Mouse (Mus musculus): ENCODE results near the gene Xlr4b.
"Not testable (repeated sequence)": the region's sequence is repeated elsewhere in the genome, so short reads cannot be mapped to it uniquely, and the experiment has no call there.

Gene Xlr4b

DNA sequence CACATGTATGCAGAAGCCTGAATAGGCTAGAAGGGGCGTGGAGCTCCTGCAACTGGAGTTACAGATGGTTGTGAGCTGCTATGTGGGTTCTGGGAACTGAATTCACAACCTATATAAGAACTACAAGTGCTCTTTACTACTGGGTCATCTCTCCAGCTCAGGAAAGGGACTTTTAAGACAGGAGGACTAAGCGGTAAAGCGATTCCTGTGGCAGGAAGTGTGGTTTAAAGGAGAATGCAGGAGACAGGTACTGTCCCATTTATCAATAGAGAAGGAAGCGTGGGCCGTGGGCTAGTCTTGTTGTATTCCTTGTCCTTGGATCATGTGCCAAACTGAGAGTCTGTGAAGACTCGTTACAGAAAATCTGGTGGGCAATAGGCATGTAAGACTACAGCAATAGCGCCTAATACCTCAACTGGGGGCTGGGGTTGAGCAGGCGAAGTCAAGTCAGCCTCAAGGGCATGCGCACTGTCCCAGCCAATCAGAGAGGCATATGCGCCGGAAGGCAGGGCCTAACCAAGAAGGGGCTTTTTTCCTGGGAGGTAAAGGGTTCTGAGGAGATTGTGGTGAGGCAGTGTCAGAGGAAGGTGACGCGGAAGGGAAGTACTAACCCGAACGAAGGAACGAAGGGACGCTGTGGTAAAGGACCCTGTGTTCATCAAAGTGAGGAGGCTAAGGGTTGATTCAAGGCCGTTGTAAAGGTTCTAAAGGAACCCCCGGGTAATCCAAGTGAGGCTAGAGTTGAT, at the start of gene Xlr4b:
TSS of gene Xlr4b (plus strand) at position 515 of the 746 bp plus-strand sequence.
- not testable (repeated sequence) for DNase-seq (ENCODE audit: low spot score in 2 of 2)

DNA sequence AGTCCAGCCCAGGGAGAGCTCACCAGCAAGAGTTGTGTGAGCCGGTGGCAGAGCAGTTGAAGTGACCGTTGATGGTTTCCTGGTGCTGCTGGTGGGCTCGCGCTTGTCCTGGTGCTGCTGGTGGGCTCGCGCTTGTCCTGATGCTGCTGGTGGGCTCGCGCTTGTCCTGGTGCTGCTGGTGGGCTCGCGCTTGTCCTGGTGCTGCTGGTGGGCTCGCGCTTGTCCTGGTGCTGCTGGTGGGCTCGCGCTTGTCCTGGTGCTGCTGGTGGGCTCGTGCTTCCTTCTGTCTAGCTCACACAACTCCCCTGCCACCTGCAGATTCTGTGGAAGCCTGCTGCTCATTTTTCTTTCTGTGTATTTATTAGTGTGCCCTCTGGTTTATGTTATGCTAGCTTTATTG, 37.2 kb upstream of the Xlr4b start, which contains the start of gene Spin2d:
TSS of gene Spin2d (minus strand) at position 101 of the 400 bp plus-strand sequence.
- DNase-seq (ENCODE audit: low spot score in 2 of 2), result not testable (repeated sequence)

DNA sequence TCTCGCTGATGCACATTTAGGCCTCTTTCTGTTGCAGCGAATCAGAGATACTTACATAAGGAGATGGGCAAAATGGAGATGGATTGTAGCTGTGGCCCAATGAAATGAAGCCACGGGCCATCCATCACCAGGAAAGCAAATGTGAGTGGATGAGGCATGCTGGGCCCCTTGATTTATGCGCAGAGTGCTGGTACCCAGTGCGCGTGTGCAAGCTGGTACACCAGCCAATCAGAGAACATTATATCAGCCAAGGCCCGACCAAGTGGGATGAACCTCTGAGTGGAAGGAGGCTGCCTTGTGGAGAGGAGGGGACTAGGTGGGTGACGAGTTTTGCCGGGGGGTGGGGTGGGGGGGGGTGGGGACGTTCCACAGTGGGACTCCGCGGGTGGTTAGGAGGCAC, 22.2 kb upstream of the Xlr4b start, which contains the start of gene Xlr3b:
TSS of gene Xlr3b (plus strand) at position 274 of the 400 bp plus-strand sequence.
- not testable (repeated sequence) for DNase-seq (ENCODE audit: low spot score in 2 of 2)

DNA sequence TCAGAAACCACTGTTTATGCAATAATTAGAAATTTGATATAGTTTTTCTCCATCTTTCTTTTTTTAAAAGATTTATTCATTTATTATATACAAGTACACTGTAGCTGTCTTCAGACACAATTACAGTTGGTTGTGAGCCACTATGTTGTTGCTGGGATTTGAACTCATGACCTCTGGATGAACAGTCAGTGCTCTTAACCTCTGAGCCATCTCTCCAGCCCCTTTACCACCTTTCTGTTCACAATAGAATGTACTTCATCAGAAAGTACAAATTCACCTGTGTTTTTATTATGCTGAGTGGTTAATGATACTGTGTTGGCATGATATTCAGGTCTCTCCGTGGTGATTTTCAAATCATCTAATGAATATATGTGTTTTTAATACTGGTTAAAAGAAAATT, 11.2 kb downstream of the Xlr4b start:
- no peak for DNase-seq (ENCODE audit: low spot score in 2 of 2)

DNA sequence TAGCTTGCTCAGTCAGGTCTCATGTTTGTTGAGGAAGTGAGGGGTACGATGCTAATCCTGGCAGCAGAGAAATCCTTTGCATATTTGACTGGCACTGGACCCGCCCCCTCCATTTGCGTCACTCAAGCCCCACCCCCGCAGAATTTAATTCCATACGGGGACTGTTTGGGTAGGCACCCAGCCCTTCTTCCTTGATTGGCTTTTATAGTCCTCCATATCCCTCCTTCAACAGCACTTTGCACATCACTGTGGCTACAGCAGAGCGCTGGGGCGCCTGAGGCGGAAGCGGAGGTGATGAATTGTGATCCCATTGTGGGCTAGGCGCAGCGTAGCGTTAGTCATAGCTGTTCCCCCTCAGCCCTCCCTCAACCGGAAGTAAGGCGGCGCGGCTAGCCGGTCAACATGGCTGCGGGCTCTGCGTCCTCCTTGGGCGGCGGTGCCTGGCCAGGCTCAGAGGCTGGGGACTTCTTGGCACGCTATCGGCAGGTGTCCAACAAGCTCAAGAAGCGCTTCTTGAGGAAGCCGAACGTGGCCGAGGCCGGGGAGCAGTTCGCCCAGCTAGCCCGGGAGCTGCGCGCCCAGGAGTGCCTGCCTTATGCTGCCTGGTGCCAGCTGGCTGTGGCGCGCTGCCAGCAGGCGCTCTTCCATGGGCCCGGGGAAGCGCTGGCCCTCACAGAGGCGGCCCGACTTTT, 13.9 kb downstream of the Xlr4b start, which contains the start of gene F8a:
TSS of gene F8a (plus strand) at position 378 of the 692 bp plus-strand sequence.
- peak; percentile 36 to 74 for DNase-seq (ENCODE audit: low spot score in 2 of 2)

DNA sequence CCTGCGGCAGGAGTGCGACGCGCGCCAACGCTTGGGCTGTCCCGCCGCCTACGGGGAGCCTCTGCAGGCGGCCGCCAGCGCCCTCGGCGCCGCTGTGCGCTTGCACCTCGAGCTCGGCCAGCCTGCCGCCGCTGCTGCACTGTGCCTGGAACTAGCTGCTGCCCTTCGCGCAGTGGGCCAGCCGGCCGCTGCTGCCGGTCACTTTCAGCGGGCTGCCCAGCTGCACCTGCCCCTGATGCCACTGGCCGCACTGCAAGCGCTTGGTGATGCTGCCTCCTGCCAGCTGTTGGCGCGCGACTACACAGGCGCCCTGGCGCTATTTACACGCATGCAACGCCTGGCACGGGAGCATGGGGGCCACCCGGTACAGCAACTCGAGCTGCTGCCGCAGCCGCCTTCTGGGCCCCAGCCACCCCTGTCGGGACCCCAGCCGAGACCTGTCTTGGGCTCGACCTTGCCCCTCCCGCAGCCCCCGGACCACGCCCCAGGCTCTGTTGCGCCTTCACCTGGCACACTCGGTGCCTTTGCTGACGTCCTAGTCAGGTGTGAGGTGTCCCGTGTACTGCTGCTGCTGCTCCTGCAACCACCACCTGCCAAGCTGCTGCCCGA, 14.6 kb downstream of the Xlr4b start:
- DNase-seq (ENCODE audit: low spot score in 2 of 2), result peak; percentile 24 to 49

DNA sequence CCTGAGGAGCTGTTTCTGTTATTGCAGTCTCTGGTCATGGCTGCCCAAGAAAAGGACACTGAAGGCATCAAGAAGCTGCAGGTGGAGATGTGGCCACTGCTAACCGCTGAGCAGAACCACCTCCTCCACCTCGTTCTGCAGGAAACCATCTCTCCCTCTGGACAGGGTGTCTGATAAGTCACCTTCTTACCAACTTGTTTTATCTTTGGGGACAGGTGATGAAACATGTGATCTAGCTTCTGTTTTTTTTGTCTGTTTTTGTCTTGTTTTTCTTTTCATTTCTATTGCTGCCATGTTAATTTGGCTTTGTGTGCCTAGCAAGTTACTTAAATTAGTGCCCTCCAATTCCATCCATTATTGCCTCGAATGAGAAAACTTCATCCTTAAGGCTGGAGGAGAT, 15.2 kb downstream of the Xlr4b start:
- no peak for DNase-seq (ENCODE audit: low spot score in 2 of 2)

DNA sequence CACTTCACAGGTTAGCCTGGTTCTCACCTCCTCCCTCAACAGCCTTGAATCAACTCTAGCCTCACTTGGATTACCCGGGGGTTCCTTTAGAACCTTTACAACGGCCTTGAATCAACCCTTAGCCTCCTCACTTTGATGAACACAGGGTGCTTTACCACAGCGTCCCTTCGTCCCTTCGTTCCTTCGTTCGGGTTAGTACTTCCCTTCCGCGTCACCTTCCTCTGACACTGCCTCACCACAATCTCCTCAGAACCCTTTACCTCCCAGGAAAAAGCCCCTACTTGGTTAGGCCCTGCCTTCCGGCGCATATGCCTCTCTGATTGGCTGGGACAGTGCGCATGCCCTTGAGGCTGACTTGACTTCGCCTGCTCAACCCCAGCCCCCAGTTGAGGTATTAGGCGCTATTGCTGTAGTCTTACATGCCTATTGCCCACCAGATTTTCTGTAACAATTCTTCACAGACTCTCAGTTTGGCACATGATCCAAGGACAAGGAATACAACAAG, 28.7 kb downstream of the Xlr4b start, which contains the start of gene Xlr4c:
TSS of gene Xlr4c (minus strand) at position 310 of the 505 bp plus-strand sequence.
- not testable (repeated sequence) for DNase-seq (ENCODE audit: low spot score in 2 of 2)

DNA sequence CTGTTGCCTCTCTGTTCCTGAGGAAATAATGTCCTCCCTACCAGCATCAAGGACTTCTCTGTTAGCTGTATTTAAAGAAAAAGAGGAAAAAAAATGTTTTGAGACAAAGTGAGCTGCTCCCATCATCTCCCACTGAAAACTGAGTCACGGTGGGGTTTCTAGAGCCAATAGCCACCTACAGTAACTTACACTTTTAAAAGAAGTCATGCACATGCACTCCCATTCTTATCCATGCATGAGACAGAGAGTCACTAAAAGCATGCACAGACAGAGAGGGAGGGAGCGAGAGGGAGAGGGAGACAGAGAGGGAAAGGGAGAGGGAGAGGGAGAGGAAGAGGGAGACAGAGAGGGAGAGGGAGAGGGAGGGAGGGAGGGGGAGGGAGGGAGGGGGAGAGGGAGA, 48.3 kb downstream of the Xlr4b start:
- not testable (repeated sequence) for DNase-seq (ENCODE audit: low spot score in 2 of 2)

DNA sequence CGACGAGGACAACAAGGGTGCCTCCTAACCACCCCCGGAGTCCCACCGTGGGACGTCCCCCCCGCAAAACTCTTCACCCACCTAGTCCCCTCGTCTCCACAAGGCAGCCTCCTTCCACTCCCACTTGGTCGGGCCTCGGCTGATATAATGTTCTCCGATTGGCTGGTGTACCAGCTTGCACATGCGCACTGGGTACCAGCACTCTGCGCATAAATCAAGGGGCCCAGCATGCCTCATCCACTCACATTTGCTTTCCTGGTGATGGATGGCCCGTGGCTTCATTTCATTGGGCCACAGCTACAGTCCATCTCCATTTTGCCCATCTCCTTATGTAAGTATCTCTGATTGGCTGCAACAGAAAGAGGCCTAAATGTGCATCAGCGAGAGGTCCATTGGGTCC, 51.1 kb downstream of the Xlr4b start, which contains the start of gene Xlr3c:
TSS of gene Xlr3c (minus strand) at position 121 of the 400 bp plus-strand sequence.
- not testable (repeated sequence) for DNase-seq (ENCODE audit: low spot score in 2 of 2)

Data from cerebellum, postnatal 4 days (tissue).